Mouse (Mus musculus): ENCODE measurements around the gene Hist1h2bg. TPM values are rescaled to one million over a fixed set of nuclear protein-coding genes. Genes with fewer than 3 reads are reported as not detected.
"Not testable (repeated sequence)": the region's sequence is repeated elsewhere in the genome, so short reads cannot be mapped to it uniquely, and the experiment has no call there.

The Hist1h2bg gene
- polyA plus RNA-seq, 1 experiment from 2014 or later: 0.36 TPM

DNA sequence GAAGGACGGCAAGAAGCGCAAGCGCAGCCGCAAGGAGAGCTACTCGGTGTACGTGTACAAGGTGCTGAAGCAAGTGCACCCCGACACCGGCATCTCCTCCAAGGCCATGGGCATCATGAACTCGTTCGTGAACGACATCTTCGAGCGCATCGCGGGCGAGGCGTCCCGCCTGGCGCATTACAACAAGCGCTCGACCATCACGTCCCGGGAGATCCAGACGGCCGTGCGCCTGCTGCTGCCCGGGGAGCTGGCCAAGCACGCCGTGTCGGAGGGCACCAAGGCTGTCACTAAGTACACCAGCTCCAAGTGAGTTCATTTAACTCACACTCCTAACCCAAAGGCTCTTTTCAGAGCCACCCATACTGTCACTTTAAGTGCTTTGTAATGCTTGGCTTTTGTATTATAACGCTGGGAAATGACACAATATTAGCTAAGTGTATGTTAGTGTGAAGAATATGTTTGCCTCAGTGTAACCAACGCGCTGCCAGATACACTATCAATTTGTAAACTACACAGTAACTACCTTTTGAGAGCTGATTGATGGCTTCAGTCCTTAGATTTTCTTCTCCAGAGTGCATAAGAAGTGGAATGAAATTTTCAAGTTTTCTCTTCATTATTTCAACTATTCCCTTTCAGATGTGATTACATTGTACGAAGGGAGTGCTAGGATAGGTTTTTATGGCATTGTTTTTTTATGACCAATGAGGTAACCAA lies 465 bp downstream of the Hist1h2bg start:
- Histone ChIP-seq H3K9ac (ENCODE audit: low read depth, low read length) (peak overlapping the region; percentile 60), H3K4me2 (ENCODE audit: low read length) (peak overlapping the region; percentile 73), H3K4me3 (ENCODE audit: low read depth, low read length) (peak overlapping the region; percentile 43), H3K27ac (ENCODE audit: low read length) (peak overlapping the region; percentile 93), H3K4me1 (ENCODE audit: control insufficient read depth, insufficient read depth, low read length) (peaks cover 29% of the 10 kb centered on the region)
- not testable (repeated sequence) for H3K9me3 ChIP-seq (replicated peaks; ENCODE audit: control insufficient read depth, low read length, poor library complexity, severe bottlenecking); H3K36me3 ChIP-seq (ENCODE audit: control insufficient read depth, insufficient read depth, low read length); ATAC-seq; H3K27me3 ChIP-seq (ENCODE audit: control insufficient read depth, insufficient read depth, low read depth, low read length)
- 0% methylated on average over 12 of the region's 34 CpGs for WGBS

DNA sequence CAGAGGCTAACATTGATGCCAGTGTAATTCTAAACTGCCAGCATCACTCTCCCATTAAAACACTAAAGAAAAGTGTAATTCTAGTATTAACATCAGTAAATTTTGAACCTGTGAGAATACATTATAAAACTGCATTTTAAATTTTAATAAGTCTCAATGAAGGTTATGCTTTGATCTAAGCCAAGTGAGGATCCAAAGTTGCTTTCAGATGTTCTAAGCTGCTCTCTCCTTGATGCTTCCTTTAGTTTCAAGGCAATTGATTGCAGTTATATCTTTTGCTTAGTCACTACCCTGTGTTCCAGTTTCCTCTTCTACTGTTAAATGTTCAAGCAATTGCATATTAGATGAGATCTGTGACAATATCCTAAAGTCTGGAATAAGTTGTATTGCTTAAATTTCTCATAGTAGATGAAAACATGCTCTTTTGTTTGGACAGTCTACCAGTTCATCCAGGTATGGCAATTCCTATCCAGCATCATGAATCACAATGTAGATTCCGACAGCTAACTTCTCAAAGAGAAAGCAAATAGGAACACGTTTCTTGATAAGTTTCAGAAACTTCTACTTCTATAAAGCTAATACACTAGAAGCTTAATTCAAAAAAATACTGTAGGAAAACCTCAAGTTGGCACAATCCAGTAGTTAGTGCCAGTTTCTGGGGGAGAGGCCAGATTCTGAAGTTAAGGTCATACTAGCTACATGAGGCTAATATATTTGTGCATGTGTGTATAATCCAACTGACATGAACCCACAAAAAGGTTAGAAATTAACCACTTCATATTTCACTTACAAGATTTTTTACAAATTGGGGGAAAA lies 1.2 kb downstream of the Hist1h2bg start:
- peak overlapping the region; percentile 73 for H3K4me2 ChIP-seq (ENCODE audit: low read length)
- peaks cover 30% of the 10 kb centered on the region for H3K4me1 ChIP-seq (ENCODE audit: control insufficient read depth, insufficient read depth, low read length)
- WGBS: 42% methylated on average over 2 of the region's 2 CpGs
- H3K36me3 ChIP-seq (ENCODE audit: control insufficient read depth, insufficient read depth, low read length): no peaks in the 10 kb centered on the region
- no peak for ATAC-seq
- H3K27ac ChIP-seq (ENCODE audit: low read length): peak overlapping the region; percentile 93
- no peaks in the 10 kb centered on the region for H3K9me3 ChIP-seq (replicated peaks; ENCODE audit: control insufficient read depth, low read length, poor library complexity, severe bottlenecking)
- H3K9ac ChIP-seq (ENCODE audit: low read depth, low read length): peak overlapping the region; percentile 60; the same call in 1 of the 2 replicates
- H3K4me3 ChIP-seq (ENCODE audit: low read depth, low read length): peak overlapping the region; percentile 43
- no peaks in the 10 kb centered on the region for H3K27me3 ChIP-seq (ENCODE audit: control insufficient read depth, insufficient read depth, low read depth, low read length)

DNA sequence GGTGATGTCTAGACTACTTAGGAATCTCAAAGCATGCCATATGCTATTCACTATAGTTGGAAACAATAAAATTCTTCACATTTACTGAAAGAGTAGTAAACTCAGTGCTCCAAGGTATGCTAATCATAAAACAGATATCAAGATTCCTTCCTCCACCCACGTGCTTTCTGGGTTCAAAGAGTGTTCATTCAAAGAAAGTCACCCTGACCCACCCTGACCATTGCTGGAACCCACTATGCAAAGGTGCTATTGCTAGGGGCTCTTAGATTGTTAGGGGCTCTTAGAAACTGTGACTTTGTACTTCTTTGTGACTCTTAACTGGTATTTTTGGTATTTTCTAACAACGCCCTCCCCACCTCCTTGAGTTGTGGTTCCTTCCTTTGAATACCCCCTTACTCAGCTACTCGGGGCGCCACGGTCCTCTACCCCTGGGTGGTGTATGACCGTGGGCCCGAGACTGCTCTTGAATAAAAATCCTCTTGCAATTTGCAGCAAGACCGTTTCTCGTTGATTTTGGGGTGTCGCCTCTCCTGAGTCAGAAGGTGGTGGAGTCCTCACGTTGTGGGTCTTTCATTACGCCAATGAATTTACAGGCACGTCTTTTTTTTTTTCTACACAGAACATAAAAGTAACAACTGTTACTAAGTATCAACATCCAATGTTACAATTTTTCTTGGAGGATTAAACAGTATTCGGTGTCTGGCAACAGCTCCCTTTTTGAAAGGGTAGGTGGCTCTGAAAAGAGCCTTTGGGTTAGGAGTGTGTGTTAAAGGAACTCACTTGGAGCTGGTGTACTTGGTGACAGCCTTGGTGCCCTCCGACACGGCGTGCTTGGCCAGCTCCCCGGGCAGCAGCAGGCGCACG lies 2.1 kb downstream of the Hist1h2bg start:
- H3K27me3 ChIP-seq (ENCODE audit: control insufficient read depth, insufficient read depth, low read depth, low read length); H3K9me3 ChIP-seq (replicated peaks; ENCODE audit: control insufficient read depth, low read length, poor library complexity, severe bottlenecking); ATAC-seq; H3K36me3 ChIP-seq (ENCODE audit: control insufficient read depth, insufficient read depth, low read length): not testable (repeated sequence)
- Histone ChIP-seq H3K27ac (ENCODE audit: low read length) (peak overlapping the region; percentile 78), H3K9ac (ENCODE audit: low read depth, low read length) (0 out of 2 replicates have a peak overlapping the region, but pooled peaks have one; percentile 25), H3K4me3 (ENCODE audit: low read depth, low read length) (peak overlapping the region; percentile 33), H3K4me2 (ENCODE audit: low read length) (peak overlapping the region; percentile 73), H3K4me1 (ENCODE audit: control insufficient read depth, insufficient read depth, low read length) (peaks cover 30% of the 10 kb centered on the region)
- WGBS: 10% methylated on average over 18 of the region's 20 CpGs

DNA sequence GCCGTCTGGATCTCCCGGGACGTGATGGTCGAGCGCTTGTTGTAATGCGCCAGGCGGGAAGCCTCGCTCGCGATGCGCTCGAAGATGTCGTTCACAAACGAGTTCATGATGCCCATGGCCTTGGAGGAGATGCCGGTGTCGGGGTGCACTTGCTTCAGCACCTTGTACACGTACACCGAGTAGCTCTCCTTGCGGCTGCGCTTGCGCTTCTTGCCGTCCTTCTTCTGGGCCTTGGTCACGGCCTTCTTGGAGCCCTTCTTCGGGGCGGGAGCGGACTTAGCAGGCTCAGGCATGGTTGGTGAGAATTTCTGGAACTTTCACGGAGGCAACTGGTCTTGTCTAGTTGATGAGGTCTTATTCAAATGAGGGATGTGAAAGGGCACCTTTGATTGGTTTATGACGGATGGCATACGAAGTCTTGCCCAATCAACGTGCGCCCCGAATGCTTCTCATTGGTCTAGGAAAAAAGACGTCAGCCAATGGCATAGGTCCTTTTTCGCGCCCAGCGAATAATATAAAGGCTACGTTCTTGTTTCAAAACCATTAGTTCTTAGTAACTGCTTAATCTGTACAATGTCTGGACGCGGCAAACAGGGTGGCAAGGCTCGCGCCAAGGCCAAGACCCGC lies 2.8 kb downstream of the Hist1h2bg start, which contains the start of the genes Hist1h2bf and Hist1h2ad:
Gene Hist1h2bf, minus strand, starts transcription at position 299 of the 627 bp plus-strand sequence.
Gene Hist1h2ad, plus strand, starts transcription at position 484 of the 627 bp plus-strand sequence.
- Histone ChIP-seq H3K4me3 (ENCODE audit: low read depth, low read length) (peak within 1 kb of the TSS; percentile 33), H3K4me2 (ENCODE audit: low read length) (peak within 1 kb of the TSS; percentile 78), H3K4me1 (ENCODE audit: control insufficient read depth, insufficient read depth, low read length) (peaks cover 30% of the 10 kb centered on the region), H3K27ac (ENCODE audit: low read length) (peak within 1 kb of the TSS; percentile 81), H3K9ac (ENCODE audit: low read depth, low read length) (peak within 1 kb of the TSS; percentile 25; the same call in 1 of the 2 replicates)
- peak; percentile 91 for ATAC-seq
- H3K9me3 ChIP-seq (replicated peaks; ENCODE audit: control insufficient read depth, low read length, poor library complexity, severe bottlenecking); H3K27me3 ChIP-seq (ENCODE audit: control insufficient read depth, insufficient read depth, low read depth, low read length); H3K36me3 ChIP-seq (ENCODE audit: control insufficient read depth, insufficient read depth, low read length): not testable (repeated sequence)
- WGBS: under 1% methylated on average over 33 of the region's 42 CpGs

DNA sequence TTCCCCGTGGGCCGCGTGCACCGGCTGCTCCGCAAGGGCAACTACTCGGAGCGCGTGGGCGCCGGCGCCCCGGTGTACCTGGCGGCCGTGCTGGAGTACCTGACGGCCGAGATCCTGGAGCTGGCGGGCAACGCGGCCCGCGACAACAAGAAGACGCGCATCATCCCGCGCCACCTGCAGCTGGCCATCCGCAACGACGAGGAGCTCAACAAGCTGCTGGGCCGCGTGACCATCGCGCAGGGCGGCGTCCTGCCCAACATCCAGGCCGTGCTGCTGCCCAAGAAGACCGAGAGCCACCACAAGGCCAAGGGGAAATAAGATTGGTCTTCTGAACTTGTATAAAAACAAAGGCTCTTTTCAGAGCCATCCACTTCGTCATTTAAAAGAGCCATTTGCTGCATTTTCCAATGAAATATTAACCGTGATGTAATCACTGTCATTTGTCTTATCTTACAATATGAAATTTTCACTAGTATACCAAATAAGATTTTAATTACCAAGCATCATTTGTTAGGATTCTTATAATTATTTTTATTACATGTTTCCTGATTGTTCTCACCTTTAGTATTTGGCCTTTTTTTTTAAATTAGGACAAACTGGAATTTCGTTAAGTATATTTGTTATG lies 3.5 kb downstream of the Hist1h2bg start:
- not testable (repeated sequence) for H3K27me3 ChIP-seq (ENCODE audit: control insufficient read depth, insufficient read depth, low read depth, low read length); H3K36me3 ChIP-seq (ENCODE audit: control insufficient read depth, insufficient read depth, low read length); H3K9me3 ChIP-seq (replicated peaks; ENCODE audit: control insufficient read depth, low read length, poor library complexity, severe bottlenecking); H3K9ac ChIP-seq (ENCODE audit: low read depth, low read length); ATAC-seq
- Histone ChIP-seq H3K27ac (ENCODE audit: low read length) (peak overlapping the region; percentile 81), H3K4me3 (ENCODE audit: low read depth, low read length) (peak overlapping the region; percentile 33), H3K4me2 (ENCODE audit: low read length) (peak overlapping the region; percentile 73), H3K4me1 (ENCODE audit: control insufficient read depth, insufficient read depth, low read length) (peaks cover 30% of the 10 kb centered on the region)
- 2% methylated on average over 5 of the region's 39 CpGs for whole genome bisulfite sequencing

DNA sequence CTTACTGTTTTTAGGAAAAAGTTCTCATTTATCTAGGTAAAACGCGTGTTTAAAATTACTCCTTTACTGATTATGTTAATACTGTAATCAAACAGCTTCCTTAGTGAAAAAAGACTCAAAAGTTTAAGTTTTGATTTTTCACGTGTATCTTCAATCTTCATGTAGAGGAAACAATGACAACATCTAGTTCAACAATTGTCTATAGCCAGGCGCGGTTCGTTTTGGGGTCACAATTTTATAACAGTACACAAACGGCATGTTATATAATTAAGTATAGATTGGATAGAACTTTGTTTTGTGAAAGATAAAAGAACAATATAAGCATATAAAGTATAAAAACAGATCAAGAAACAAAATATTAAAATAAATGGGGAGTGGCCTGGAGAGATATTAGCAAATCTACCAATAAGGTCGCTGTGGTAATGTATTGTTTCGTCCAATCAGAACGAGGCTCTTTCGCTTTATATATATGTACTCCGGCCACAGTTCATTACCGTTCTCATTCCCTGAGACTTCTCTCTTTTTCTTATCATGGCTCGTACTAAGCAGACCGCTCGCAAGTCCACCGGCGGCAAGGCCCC lies 4.2 kb downstream of the Hist1h2bg start, which contains the start of gene Hist1h3d:
Gene Hist1h3d, plus strand, starts transcription at position 493 of the 581 bp plus-strand sequence.
- peak; percentile 51 for ATAC-seq
- peaks cover 26% of the 10 kb centered on the region for H3K4me1 ChIP-seq (ENCODE audit: control insufficient read depth, insufficient read depth, low read length)
- WGBS: under 1% methylated on average over 18 of the region's 18 CpGs

DNA sequence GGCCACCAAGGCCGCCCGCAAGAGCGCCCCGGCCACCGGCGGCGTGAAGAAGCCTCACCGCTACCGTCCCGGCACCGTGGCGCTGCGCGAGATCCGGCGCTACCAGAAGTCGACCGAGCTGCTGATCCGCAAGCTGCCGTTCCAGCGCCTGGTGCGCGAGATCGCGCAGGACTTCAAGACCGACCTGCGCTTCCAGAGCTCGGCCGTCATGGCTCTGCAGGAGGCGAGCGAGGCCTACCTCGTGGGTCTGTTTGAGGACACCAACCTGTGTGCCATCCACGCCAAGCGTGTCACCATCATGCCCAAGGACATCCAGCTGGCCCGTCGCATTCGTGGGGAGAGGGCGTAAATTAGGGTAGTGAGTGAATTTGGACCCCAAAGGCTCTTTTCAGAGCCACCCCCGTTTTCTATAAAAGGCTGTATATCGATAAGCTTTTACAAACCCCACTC lies 4.7 kb downstream of the Hist1h2bg start:
- peak overlapping the region; percentile 75 for H3K27ac ChIP-seq (ENCODE audit: low read length)
- peak overlapping the region; percentile 78 for H3K4me2 ChIP-seq (ENCODE audit: low read length)
- H3K4me3 ChIP-seq (ENCODE audit: low read depth, low read length): peak overlapping the region; percentile 40
- H3K27me3 ChIP-seq (ENCODE audit: control insufficient read depth, insufficient read depth, low read depth, low read length); H3K36me3 ChIP-seq (ENCODE audit: control insufficient read depth, insufficient read depth, low read length); H3K9me3 ChIP-seq (replicated peaks; ENCODE audit: control insufficient read depth, low read length, poor library complexity, severe bottlenecking); ATAC-seq: not testable (repeated sequence)
- H3K9ac ChIP-seq (ENCODE audit: low read depth, low read length): peak overlapping the region; percentile 60
- 0% methylated on average over 9 of the region's 40 CpGs for WGBS
- H3K4me1 ChIP-seq (ENCODE audit: control insufficient read depth, insufficient read depth, low read length): peaks cover 25% of the 10 kb centered on the region

More for the DNA sequence above, 4.2 kb downstream of the Hist1h2bg start, which contains the start of gene Hist1h3d:
- Histone ChIP-seq H3K27me3 (ENCODE audit: control insufficient read depth, insufficient read depth, low read depth, low read length) (no peaks in the 10 kb centered on the region), H3K27ac (ENCODE audit: low read length) (peak within 1 kb of the TSS; percentile 81), H3K4me2 (ENCODE audit: low read length) (peak within 1 kb of the TSS; percentile 78), H3K9ac (ENCODE audit: low read depth, low read length) (peak within 1 kb of the TSS; percentile 60), H3K4me3 (ENCODE audit: low read depth, low read length) (peak within 1 kb of the TSS; percentile 40), H3K36me3 (ENCODE audit: control insufficient read depth, insufficient read depth, low read length) (no peaks in the 10 kb centered on the region), H3K9me3 (replicated peaks; ENCODE audit: control insufficient read depth, low read length, poor library complexity, severe bottlenecking) (no peaks in the 10 kb centered on the region)
